Mouse (Mus musculus): ENCODE data around the gene Ap1m2. TPM values are rescaled to one million over a fixed set of nuclear protein-coding genes. Genes with fewer than 3 reads are reported as not detected.

Gene Ap1m2
- polyA plus RNA-seq, 1 experiment from 2014 or later: 5.3 TPM

GRCm38 (mm10) chr9:21249629-21250508 lies 62.3 kb downstream of the Ap1m2 start:
- no peaks in the 10 kb centered on the region for H3K36me3 ChIP-seq (ENCODE audit: control insufficient read depth, insufficient read depth)
- H3K4me2 ChIP-seq (ENCODE audit: low read depth, low read length): no peak overlapping the region
- WGBS: 26% methylated on average over 17 of the region's 17 CpGs
- no peak overlapping the region for H3K9ac ChIP-seq (ENCODE audit: low read length)
- H3K4me3 ChIP-seq (ENCODE audit: low read length): no peak overlapping the region
- no peaks in the 10 kb centered on the region for H3K9me3 ChIP-seq (replicated peaks; ENCODE audit: control insufficient read depth, low read length)
- no peak for ATAC-seq (replicated peaks; ENCODE audit: extremely low read depth, insufficient read depth, low FRiP score)
- peaks cover 65% of the 10 kb centered on the region for H3K27me3 ChIP-seq (ENCODE audit: control insufficient read depth, insufficient read depth, low read length)
- peaks cover 8% of the 10 kb centered on the region; the same call in 1 of the 2 replicates for H3K4me1 ChIP-seq (ENCODE audit: control insufficient read depth, insufficient read depth, low read length)
- no peak overlapping the region for H3K27ac ChIP-seq (ENCODE audit: low read length)

- ATAC-seq (replicated peaks; ENCODE audit: extremely low read depth, insufficient read depth, low FRiP score): no peak
- Histone ChIP-seq H3K36me3 (ENCODE audit: control insufficient read depth, insufficient read depth) (no peaks in the 10 kb centered on the region), H3K9me3 (replicated peaks; ENCODE audit: control insufficient read depth, low read length) (no peaks in the 10 kb centered on the region), H3K4me1 (ENCODE audit: control insufficient read depth, insufficient read depth, low read length) (peaks cover 18% of the 10 kb centered on the region; the same call in 1 of the 2 replicates), H3K4me3 (ENCODE audit: low read length) (peak within 1 kb of the TSS; percentile 47), H3K4me2 (ENCODE audit: low read depth, low read length) (peak within 1 kb of the TSS; percentile 65), H3K27me3 (ENCODE audit: control insufficient read depth, insufficient read depth, low read length) (peaks cover 80% of the 10 kb centered on the region), H3K27ac (ENCODE audit: low read length) (no peak within 1 kb of the TSS), H3K9ac (ENCODE audit: low read length) (peak within 1 kb of the TSS; percentile 59)
- 4% methylated on average over 30 of the region's 30 CpGs for WGBS
These were observed 63.8 kb downstream of the Ap1m2 start, which contains the start of gene S1pr5 for GRCm38 (mm10) chr9:21248326-21248725. Gene S1pr5, minus strand, starts transcription at chr9:21248443.

- H3K27ac ChIP-seq (ENCODE audit: low read length): no peak overlapping the region
- ATAC-seq (replicated peaks; ENCODE audit: extremely low read depth, insufficient read depth, low FRiP score): no peak
- H3K4me1 ChIP-seq (ENCODE audit: control insufficient read depth, insufficient read depth, low read length): peaks cover 18% of the 10 kb centered on the region; the same call in 1 of the 2 replicates
- no peak overlapping the region for H3K4me2 ChIP-seq (ENCODE audit: low read depth, low read length)
- 0 out of 2 replicates have a peak, but pooled peaks cover 2% of the 10 kb centered on the region for H3K9me3 ChIP-seq (replicated peaks; ENCODE audit: control insufficient read depth, low read length)
- 94% methylated on average over 1 of the region's 1 CpGs for WGBS
- H3K4me3 ChIP-seq (ENCODE audit: low read length): no peak overlapping the region
- no peak overlapping the region for H3K9ac ChIP-seq (ENCODE audit: low read length)
- peaks cover 82% of the 10 kb centered on the region for H3K27me3 ChIP-seq (ENCODE audit: control insufficient read depth, insufficient read depth, low read length)
- H3K36me3 ChIP-seq (ENCODE audit: control insufficient read depth, insufficient read depth): no peaks in the 10 kb centered on the region
These were observed 65.8 kb downstream of the Ap1m2 start for GRCm38 (mm10) chr9:21246342-21246741.

- peak overlapping the region; percentile 60 for H3K4me3 ChIP-seq (ENCODE audit: low read length)
- H3K36me3 ChIP-seq (ENCODE audit: control insufficient read depth, insufficient read depth): no peaks in the 10 kb centered on the region
- ATAC-seq (replicated peaks; ENCODE audit: extremely low read depth, insufficient read depth, low FRiP score): no peak
- H3K9ac ChIP-seq (ENCODE audit: low read length): peak overlapping the region; percentile 63
- H3K27ac ChIP-seq (ENCODE audit: low read length): no peak overlapping the region
- peaks cover 70% of the 10 kb centered on the region for H3K27me3 ChIP-seq (ENCODE audit: control insufficient read depth, insufficient read depth, low read length)
- peak overlapping the region; percentile 92 for H3K4me2 ChIP-seq (ENCODE audit: low read depth, low read length)
- 2% methylated on average over 16 of the region's 16 CpGs for WGBS
- peaks cover 18% of the 10 kb centered on the region; the same call in 1 of the 2 replicates for H3K4me1 ChIP-seq (ENCODE audit: control insufficient read depth, insufficient read depth, low read length)
- H3K9me3 ChIP-seq (replicated peaks; ENCODE audit: control insufficient read depth, low read length): 0 out of 2 replicates have a peak, but pooled peaks cover 2% of the 10 kb centered on the region
These were observed 67.0 kb downstream of the Ap1m2 start for GRCm38 (mm10) chr9:21245113-21245487.

GRCm38 (mm10) chr9:21244428-21245112 lies 67.6 kb downstream of the Ap1m2 start:
- peak; percentile 17; the same call in 1 of the 2 replicates for ATAC-seq (replicated peaks; ENCODE audit: extremely low read depth, insufficient read depth, low FRiP score)
- no peak overlapping the region for H3K27ac ChIP-seq (ENCODE audit: low read length)
- peaks cover 65% of the 10 kb centered on the region for H3K27me3 ChIP-seq (ENCODE audit: control insufficient read depth, insufficient read depth, low read length)
- H3K9me3 ChIP-seq (replicated peaks; ENCODE audit: control insufficient read depth, low read length): 0 out of 2 replicates have a peak, but pooled peaks cover 2% of the 10 kb centered on the region
- under 1% methylated on average over 72 of the region's 72 CpGs for WGBS
- peak overlapping the region; percentile 60 for H3K4me3 ChIP-seq (ENCODE audit: low read length)
- peak overlapping the region; percentile 63 for H3K9ac ChIP-seq (ENCODE audit: low read length)
- H3K4me1 ChIP-seq (ENCODE audit: control insufficient read depth, insufficient read depth, low read length): peaks cover 20% of the 10 kb centered on the region
- H3K4me2 ChIP-seq (ENCODE audit: low read depth, low read length): peak overlapping the region; percentile 92
- H3K36me3 ChIP-seq (ENCODE audit: control insufficient read depth, insufficient read depth): no peaks in the 10 kb centered on the region

Other genes starting within 250 kb of the Ap1m2 start
- 0.72 and 0.77 TPM in 2 replicates for gene Zglp1, start 245.2 kb downstream of the Ap1m2 start, polyA plus RNA-seq (2015; fragmentation: Nextera tagmentation; extraction: Ambion mirVana)
- 0.22 and 0.56 TPM in 2 replicates for gene Gm49373, start 239.2 kb downstream of the Ap1m2 start, polyA plus RNA-seq (2015; fragmentation: Nextera tagmentation; extraction: Ambion mirVana)
- 47.9 and 55.0 TPM in 2 replicates for gene Fdx1l, start 238.7 kb downstream of the Ap1m2 start, polyA plus RNA-seq (2015; fragmentation: Nextera tagmentation; extraction: Ambion mirVana)
- 2.0 and 2.3 TPM in 2 replicates for gene Gm38431, start 220.3 kb downstream of the Ap1m2 start, polyA plus RNA-seq (2015; fragmentation: Nextera tagmentation; extraction: Ambion mirVana)
- gene Raver1, start 220.3 kb downstream of the Ap1m2 start, polyA plus RNA-seq (2015; fragmentation: Nextera tagmentation; extraction: Ambion mirVana): 41.4 and 49.3 TPM in 2 replicates
- gene Tyk2, start 181.1 kb downstream of the Ap1m2 start, polyA plus RNA-seq (2015; fragmentation: Nextera tagmentation; extraction: Ambion mirVana): 15.8 and 16.2 TPM in 2 replicates
- 226 and 279 TPM in 2 replicates for gene Cdc37, start 162.4 kb downstream of the Ap1m2 start, polyA plus RNA-seq (2015; fragmentation: Nextera tagmentation; extraction: Ambion mirVana)
- 15.0 and 16.7 TPM in 2 replicates for gene Pde4a, start 146.6 kb downstream of the Ap1m2 start, polyA plus RNA-seq (2015; fragmentation: Nextera tagmentation; extraction: Ambion mirVana)
- 51.5 and 54.6 TPM in 2 replicates for gene Keap1, start 73.0 kb downstream of the Ap1m2 start, polyA plus RNA-seq (2015; fragmentation: Nextera tagmentation; extraction: Ambion mirVana)
- gene S1pr5, start 63.9 kb downstream of the Ap1m2 start, polyA plus RNA-seq (2015; fragmentation: Nextera tagmentation; extraction: Ambion mirVana): 0.09 and 0.16 TPM in 2 replicates
- 58.8 and 63.9 TPM in 2 replicates for gene Atg4d, start 47.0 kb downstream of the Ap1m2 start, polyA plus RNA-seq (2015; fragmentation: Nextera tagmentation; extraction: Ambion mirVana)
- 10.5 and 13.2 TPM in 2 replicates for gene Kri1, start 24.4 kb downstream of the Ap1m2 start, polyA plus RNA-seq (2015; fragmentation: Nextera tagmentation; extraction: Ambion mirVana)
- 105 and 110 TPM in 2 replicates for gene Cdkn2d, start 20.9 kb downstream of the Ap1m2 start, polyA plus RNA-seq (2015; fragmentation: Nextera tagmentation; extraction: Ambion mirVana)
- 74.4 and 75.1 TPM in 2 replicates for gene Slc44a2, start 8.4 kb upstream of the Ap1m2 start, polyA plus RNA-seq (2015; fragmentation: Nextera tagmentation; extraction: Ambion mirVana)
- 105 and 108 TPM in 2 replicates for gene Ilf3, start 55.5 kb upstream of the Ap1m2 start, polyA plus RNA-seq (2015; fragmentation: Nextera tagmentation; extraction: Ambion mirVana)
- gene Qtrt1, start 99.5 kb upstream of the Ap1m2 start, polyA plus RNA-seq (2015; fragmentation: Nextera tagmentation; extraction: Ambion mirVana): 23.0 and 24.3 TPM in 2 replicates
- gene Dnm2, start 112.6 kb upstream of the Ap1m2 start, polyA plus RNA-seq (2015; fragmentation: Nextera tagmentation; extraction: Ambion mirVana): 73.7 and 75.0 TPM in 2 replicates
- 81.2 and 90.1 TPM in 2 replicates for gene Tmed1, start 197.9 kb upstream of the Ap1m2 start, polyA plus RNA-seq (2015; fragmentation: Nextera tagmentation; extraction: Ambion mirVana)
- 3.2 and 3.7 TPM in 2 replicates for gene AB124611, start 213.8 kb upstream of the Ap1m2 start, polyA plus RNA-seq (2015; fragmentation: Nextera tagmentation; extraction: Ambion mirVana)
- 17.2 and 21.8 TPM in 2 replicates for gene Carm1, start 234.6 kb upstream of the Ap1m2 start, polyA plus RNA-seq (2015; fragmentation: Nextera tagmentation; extraction: Ambion mirVana)

Data from heart, embryonic 16.5 days (tissue).